Mouse (Mus musculus): ENCODE results near the gene Prss16. TPM values are rescaled to one million over a fixed set of nuclear protein-coding genes. Genes with fewer than 3 reads are reported as not detected.
A peak's percentile ranks its signal among the peaks of the same experiment; 100 is the strongest.
"Not testable (repeated sequence)": the region's sequence is repeated elsewhere in the genome, so short reads cannot be mapped to it uniquely, and the experiment has no call there.

Prss16 gene
- polyA plus RNA-seq, 1 experiment from 2014 or later = 0.39 TPM

- ATAC-seq (ENCODE audit: low read depth) (peak; percentile 80), DNase-seq (peak; percentile 91)
- peak within 1 kb of the TSS; percentile 61 for H3K4me3 ChIP-seq (replicated peaks)
- H3K27ac ChIP-seq = peak within 1 kb of the TSS; percentile 100
- not testable (repeated sequence) for H3K27me3 ChIP-seq; H3K9me3 ChIP-seq (replicated peaks); H3K36me3 ChIP-seq
- under 1% methylated on average over 50 of the region's 80 CpGs for WGBS (ENCODE audit: insufficient replicate concordance)
- H3K9ac ChIP-seq = peak within 1 kb of the TSS; percentile 88
- H3K4me1 ChIP-seq (replicated peaks) = peaks cover 61% of the 10 kb centered on the region
- H3K4me2 ChIP-seq = peak within 1 kb of the TSS; percentile 82
These were observed 33.3 kb upstream of the Prss16 start, which contains the start of the genes Hist1h2ag and Hist1h2bj for GRCm38 (mm10) chr13:22042568-22043502. Gene Hist1h2ag (minus strand): TSS chr13:22042944. Gene Hist1h2bj (plus strand): TSS chr13:22043214.

GRCm38 (mm10) chr13:22041651-22042567, 32.4 kb upstream of the Prss16 start:
- H3K4me1 ChIP-seq (replicated peaks) = peaks cover 70% of the 10 kb centered on the region
- DNase-seq = no peak

GRCm38 (mm10) chr13:22041142-22041536, 31.6 kb upstream of the Prss16 start, which contains the start of gene Hist1h4i:
Gene Hist1h4i (minus strand): TSS chr13:22041362.
- Histone ChIP-seq H3K4me1 (replicated peaks) (peaks cover 74% of the 10 kb centered on the region), H3K27ac (peak within 1 kb of the TSS; percentile 100), H3K4me2 (peak within 1 kb of the TSS; percentile 82), H3K9ac (peak within 1 kb of the TSS; percentile 88), H3K4me3 (replicated peaks) (peak within 1 kb of the TSS; percentile 61)
- H3K9me3 ChIP-seq (replicated peaks); H3K36me3 ChIP-seq; H3K27me3 ChIP-seq: not testable (repeated sequence)
- DNase-seq (peak; percentile 94), ATAC-seq (ENCODE audit: low read depth) (peak; percentile 48)
- WGBS (ENCODE audit: insufficient replicate concordance) = under 1% methylated on average over 27 of the region's 27 CpGs

More at GRCm38 (mm10) chr13:22041651-22042567, 32.4 kb upstream of the Prss16 start:
- 3% methylated on average over 13 of the region's 13 CpGs for WGBS (ENCODE audit: insufficient replicate concordance)
- H3K27ac ChIP-seq = peak overlapping the region; percentile 100
- ATAC-seq (ENCODE audit: low read depth) = no peak
- H3K27me3 ChIP-seq = no peaks in the 10 kb centered on the region
- peak overlapping the region; percentile 82 for H3K4me2 ChIP-seq
- no peaks in the 10 kb centered on the region for H3K36me3 ChIP-seq
- peak overlapping the region; percentile 88 for H3K9ac ChIP-seq
- peak overlapping the region; percentile 61 for H3K4me3 ChIP-seq (replicated peaks)
- H3K9me3 ChIP-seq (replicated peaks) = no peaks in the 10 kb centered on the region

GRCm38 (mm10) chr13:22040464-22041141, 31.1 kb upstream of the Prss16 start:
- H3K27ac ChIP-seq = peak overlapping the region; percentile 100
- peaks cover 70% of the 10 kb centered on the region for H3K4me1 ChIP-seq (replicated peaks)
- ATAC-seq (ENCODE audit: low read depth) = peak; percentile 53
- peak; percentile 67 for DNase-seq
- H3K9ac ChIP-seq = peak overlapping the region; percentile 76
- H3K4me2 ChIP-seq = peak overlapping the region; percentile 82
- no peaks in the 10 kb centered on the region for H3K36me3 ChIP-seq
- WGBS (ENCODE audit: insufficient replicate concordance) = under 1% methylated on average over 19 of the region's 24 CpGs
- peak overlapping the region; percentile 61 for H3K4me3 ChIP-seq (replicated peaks)
- no peaks in the 10 kb centered on the region for H3K27me3 ChIP-seq
- no peaks in the 10 kb centered on the region for H3K9me3 ChIP-seq (replicated peaks)

- Histone ChIP-seq H3K9ac (peak overlapping the region; percentile 76), H3K27ac (peak overlapping the region; percentile 100), H3K4me3 (replicated peaks) (peak overlapping the region; percentile 61), H3K27me3 (no peaks in the 10 kb centered on the region), H3K36me3 (no peaks in the 10 kb centered on the region), H3K9me3 (replicated peaks) (no peaks in the 10 kb centered on the region), H3K4me1 (replicated peaks) (peaks cover 64% of the 10 kb centered on the region), H3K4me2 (peak overlapping the region; percentile 82)
- no peak for ATAC-seq (ENCODE audit: low read depth)
- DNase-seq = no peak
- WGBS (ENCODE audit: insufficient replicate concordance) = 6% methylated on average over 2 of the region's 2 CpGs
These were observed 30.5 kb upstream of the Prss16 start for GRCm38 (mm10) chr13:22039951-22040463.

- DNase-seq (no peak), ATAC-seq (ENCODE audit: low read depth) (no peak)
- Histone ChIP-seq H3K27me3 (no peaks in the 10 kb centered on the region), H3K9ac (peak overlapping the region; percentile 76), H3K27ac (peak overlapping the region; percentile 100), H3K4me1 (replicated peaks) (peaks cover 57% of the 10 kb centered on the region), H3K4me2 (peak overlapping the region; percentile 82), H3K9me3 (replicated peaks) (no peaks in the 10 kb centered on the region), H3K4me3 (replicated peaks) (peak overlapping the region; percentile 61), H3K36me3 (no peaks in the 10 kb centered on the region)
- WGBS (ENCODE audit: insufficient replicate concordance) = 51% methylated on average over 5 of the region's 5 CpGs
These were observed 29.8 kb upstream of the Prss16 start for GRCm38 (mm10) chr13:22039364-22039763.

- 55% methylated on average over 2 of the region's 2 CpGs for WGBS (ENCODE audit: insufficient replicate concordance)
- Histone ChIP-seq H3K9me3 (replicated peaks) (no peaks in the 10 kb centered on the region), H3K36me3 (no peaks in the 10 kb centered on the region), H3K9ac (peak overlapping the region; percentile 80), H3K4me1 (replicated peaks) (peaks cover 68% of the 10 kb centered on the region), H3K27ac (peak overlapping the region; percentile 100), H3K4me3 (replicated peaks) (peak overlapping the region; percentile 55), H3K4me2 (peak overlapping the region; percentile 72), H3K27me3 (no peaks in the 10 kb centered on the region)
- no peak for DNase-seq
- no peak for ATAC-seq (ENCODE audit: low read depth)
These were observed 27.9 kb upstream of the Prss16 start for GRCm38 (mm10) chr13:22037415-22037814.

GRCm38 (mm10) chr13:22036986-22037385, 27.4 kb upstream of the Prss16 start:
- DNase-seq = no peak
- H3K9ac ChIP-seq = peak overlapping the region; percentile 80
- WGBS (ENCODE audit: insufficient replicate concordance) = 34% methylated on average over 3 of the region's 3 CpGs

GRCm38 (mm10) chr13:22036149-22036956, 26.8 kb upstream of the Prss16 start:
- no peaks in the 10 kb centered on the region for H3K9me3 ChIP-seq (replicated peaks)
- no peaks in the 10 kb centered on the region for H3K36me3 ChIP-seq
- no peaks in the 10 kb centered on the region for H3K27me3 ChIP-seq
- peak overlapping the region; percentile 80 for H3K9ac ChIP-seq
- peak overlapping the region; percentile 100 for H3K27ac ChIP-seq
- peak overlapping the region; percentile 72 for H3K4me2 ChIP-seq
- H3K4me1 ChIP-seq (replicated peaks) = peaks cover 62% of the 10 kb centered on the region
- DNase-seq (peak; percentile 63), ATAC-seq (ENCODE audit: low read depth) (peak; percentile 4)
- 2% methylated on average over 16 of the region's 23 CpGs for WGBS (ENCODE audit: insufficient replicate concordance)
- H3K4me3 ChIP-seq (replicated peaks) = peak overlapping the region; percentile 55

More at GRCm38 (mm10) chr13:22036986-22037385, 27.4 kb upstream of the Prss16 start:
- Histone ChIP-seq H3K27ac (peak overlapping the region; percentile 100), H3K4me3 (replicated peaks) (peak overlapping the region; percentile 55), H3K4me1 (replicated peaks) (peaks cover 66% of the 10 kb centered on the region), H3K36me3 (no peaks in the 10 kb centered on the region), H3K4me2 (peak overlapping the region; percentile 72), H3K27me3 (no peaks in the 10 kb centered on the region), H3K9me3 (replicated peaks) (no peaks in the 10 kb centered on the region)
- no peak for ATAC-seq (ENCODE audit: low read depth)
